ENCODE assay signal across 8 mouse cellular contexts in genomic region chr2:181287338-181287957, GRCm38 (mm10). TPM values are rescaled to one million over a fixed set of nuclear protein-coding genes. Genes with fewer than 3 reads are reported as not detected.
DNase-seq lines count a peak whose midpoint lies in the region; ATAC-seq and TF ChIP-seq lines count a peak whose summit lies in the region.

No protein-coding gene starts in this region.

- no peak for TF ChIP-seq EP300 in heart, postnatal 0 days (IDR thresholded peaks at IDR 0.05; ENCODE audit: low read depth)
- no peak for TF ChIP-seq EP300 in lung, postnatal 0 days (IDR thresholded peaks at IDR 0.05)

- peak overlapping the region; percentile 93 for H3K27ac ChIP-seq in heart, postnatal 0 days (ENCODE audit: low read depth)
- peak overlapping the region; percentile 99 for H3K27ac ChIP-seq in layer of hippocampus, adult 2 months
- H3K27ac ChIP-seq in lung, postnatal 0 days (ENCODE audit: low read length), result peak overlapping the region; percentile 94

- H3K9me3 ChIP-seq in erythroblast, embryonic 14.5 days (ENCODE audit: control insufficient read depth, low read length), result no peaks in the 10 kb centered on the region
- no peaks in the 10 kb centered on the region for H3K9me3 ChIP-seq in heart, postnatal 0 days (replicated peaks; ENCODE audit: control insufficient read depth, low read length)
- H3K9me3 ChIP-seq in lung, postnatal 0 days (ENCODE audit: low read length), result no peaks in the 10 kb centered on the region

- peak; percentile 69 to 71 for DNase-seq in CD8-positive naive resting alpha-beta T cell, adult 2 months (ENCODE audit: low read depth in 2 of 2, low spot score in 2 of 2)
- peak; percentile 77 for DNase-seq in brain, adult 2 months (ENCODE audit: low read depth, low spot score)
- DNase-seq in heart, postnatal 0 days (ENCODE audit: low spot score), result peak; percentile 73
- peak; percentile 58 to 77 for DNase-seq in layer of hippocampus, adult 2 months (ENCODE audit: low spot score in 2 of 2)
- DNase-seq in lung, postnatal 0 days (ENCODE audit: low spot score), result peak; percentile 92
- DNase-seq in ovary, postnatal 10 days (ENCODE audit: low spot score), result peak; percentile 72
- peak; percentile 87 for DNase-seq in thymus, postnatal 0 days (ENCODE audit: low spot score)

- 0% methylated on average over 20 of the region's 71 CpGs for WGBS in heart, postnatal 0 days
- 2% methylated on average over 23 of the region's 71 CpGs for WGBS in lung, postnatal 0 days

- peak overlapping the region; percentile 72 for H3K4me3 ChIP-seq in erythroblast, embryonic 14.5 days (replicated peaks)
- H3K4me3 ChIP-seq in heart, postnatal 0 days (ENCODE audit: low read depth, low read length), result peak overlapping the region; percentile 81
- H3K4me3 ChIP-seq in layer of hippocampus, adult 2 months, result peak overlapping the region; percentile 94
- peak overlapping the region; percentile 75 for H3K4me3 ChIP-seq in lung, postnatal 0 days (ENCODE audit: low read depth, low read length)

- TF ChIP-seq CTCF in heart, postnatal 0 days (IDR thresholded peaks at IDR 0.05; ENCODE audit: low read depth), result no peak
- TF ChIP-seq CTCF in layer of hippocampus, adult 2 months (conservative IDR thresholded peaks at IDR 0.05), result no peak
- TF ChIP-seq CTCF in lung, postnatal 0 days (IDR thresholded peaks at IDR 0.05), result no peak

- H3K27me3 ChIP-seq in erythroblast, embryonic 14.5 days (ENCODE audit: control insufficient read depth), result no peaks in the 10 kb centered on the region
- no peaks in the 10 kb centered on the region for H3K27me3 ChIP-seq in heart, postnatal 0 days (ENCODE audit: control insufficient read depth, insufficient read depth, low read length)
- no peaks in the 10 kb centered on the region for H3K27me3 ChIP-seq in lung, postnatal 0 days (replicated peaks; ENCODE audit: insufficient read depth, low read length)

- peaks cover 50% of the 10 kb centered on the region for H3K36me3 ChIP-seq in erythroblast, embryonic 14.5 days (ENCODE audit: control insufficient read depth)
- H3K36me3 ChIP-seq in heart, postnatal 0 days (replicated peaks; ENCODE audit: control insufficient read depth, insufficient read depth, low read length), result no peaks in the 10 kb centered on the region; the same call in 1 of the 2 replicates
- no peaks in the 10 kb centered on the region for H3K36me3 ChIP-seq in lung, postnatal 0 days (ENCODE audit: insufficient read depth, low read length)

- H3K4me1 ChIP-seq in erythroblast, embryonic 14.5 days (ENCODE audit: control insufficient read depth), result peaks cover 42% of the 10 kb centered on the region
- H3K4me1 ChIP-seq in heart, postnatal 0 days (ENCODE audit: control insufficient read depth, insufficient read depth), result peaks cover 13% of the 10 kb centered on the region
- peaks cover 11% of the 10 kb centered on the region; the same call in 1 of the 2 replicates for H3K4me1 ChIP-seq in lung, postnatal 0 days (ENCODE audit: insufficient read depth, low read depth, low read length)

- H3K9ac ChIP-seq in heart, postnatal 0 days (replicated peaks; ENCODE audit: low read depth, low read length), result peak overlapping the region; percentile 92
- peak overlapping the region; percentile 75 for H3K9ac ChIP-seq in lung, postnatal 0 days (replicated peaks; ENCODE audit: low read depth)

- peak overlapping the region; percentile 67 for H3K4me2 ChIP-seq in heart, postnatal 0 days (ENCODE audit: low read depth, low read length)
- peak overlapping the region; percentile 70 for H3K4me2 ChIP-seq in lung, postnatal 0 days (replicated peaks; ENCODE audit: low read depth, low read length)

- ATAC-seq in heart, postnatal 0 days (ENCODE audit: insufficient read depth, low read depth), result peak; percentile 89
- ATAC-seq in lung, postnatal 0 days, result peak; percentile 92

RNA-seq across cellular contexts. Expression of gene Gmeb2, which starts 0.4 kb away (rescaled TPM):
- 1.5 and 2.1 TPM in 2 replicates for polyA plus RNA-seq in erythroblast, embryonic 14.5 days (2012)
- total RNA-seq in heart, postnatal 0 days (2014; rRNA removed; ENCODE audit: low replicate concordance), result 13.4 and 13.5 TPM in 2 replicates
- 4.5 and 4.6 TPM in 2 replicates for polyA plus RNA-seq in heart, postnatal 0 days (2015; fragmentation: Nextera tagmentation; extraction: Ambion mirVana)
- 10 to 100 TPM; 18.8 to 23.5 TPM for total RNA-seq in layer of hippocampus, adult 2 months (2021)
- 7.6 and 7.8 TPM in 2 replicates for polyA plus RNA-seq in lung, postnatal 0 days (2015; fragmentation: Nextera tagmentation; extraction: Ambion mirVana)
- polyA plus RNA-seq in thymus, postnatal 0 days (2015; fragmentation: Nextera tagmentation; extraction: Ambion mirVana), result 11.8 and 14.1 TPM in 2 replicates

RNA-seq across cellular contexts. Expression of gene Stmn3, which starts 26.9 kb away (rescaled TPM):
- not detected in 2 replicates for polyA plus RNA-seq in erythroblast, embryonic 14.5 days (2012)
- 0.31 and 2.0 TPM in 2 replicates for total RNA-seq in heart, postnatal 0 days (2014; rRNA removed; ENCODE audit: low replicate concordance)
- 0.16 and 0.78 TPM in 2 replicates for polyA plus RNA-seq in heart, postnatal 0 days (2015; fragmentation: Nextera tagmentation; extraction: Ambion mirVana)
- 100 to 1,000 TPM; 527 to 593 TPM for total RNA-seq in layer of hippocampus, adult 2 months (2021)
- polyA plus RNA-seq in lung, postnatal 0 days (2015; fragmentation: Nextera tagmentation; extraction: Ambion mirVana), result 0.51 and 0.95 TPM in 2 replicates
- 0.22 and 0.27 TPM in 2 replicates for polyA plus RNA-seq in thymus, postnatal 0 days (2015; fragmentation: Nextera tagmentation; extraction: Ambion mirVana)

RNA-seq across cellular contexts. Expression of gene Rtel1, which starts 32.1 kb away (rescaled TPM):
- polyA plus RNA-seq in erythroblast, embryonic 14.5 days (2012), result 0.91 and 1.8 TPM in 2 replicates
- 27.4 and 53.1 TPM in 2 replicates for total RNA-seq in heart, postnatal 0 days (2014; rRNA removed; ENCODE audit: low replicate concordance)
- polyA plus RNA-seq in heart, postnatal 0 days (2015; fragmentation: Nextera tagmentation; extraction: Ambion mirVana), result 7.6 and 10.0 TPM in 2 replicates
- total RNA-seq in layer of hippocampus, adult 2 months (2021), result 10 to 100 TPM; 37.1 to 40.7 TPM
- 8.0 and 10.4 TPM in 2 replicates for polyA plus RNA-seq in lung, postnatal 0 days (2015; fragmentation: Nextera tagmentation; extraction: Ambion mirVana)
- polyA plus RNA-seq in thymus, postnatal 0 days (2015; fragmentation: Nextera tagmentation; extraction: Ambion mirVana), result 31.9 and 37.6 TPM in 2 replicates

RNA-seq across cellular contexts. Expression of gene Helz2, which starts 45.6 kb away (rescaled TPM):
- polyA plus RNA-seq in erythroblast, embryonic 14.5 days (2012), result 0.10 and 0.17 TPM in 2 replicates
- 19.4 and 23.5 TPM in 2 replicates for total RNA-seq in heart, postnatal 0 days (2014; rRNA removed; ENCODE audit: low replicate concordance)
- 0.74 and 0.90 TPM in 2 replicates for polyA plus RNA-seq in heart, postnatal 0 days (2015; fragmentation: Nextera tagmentation; extraction: Ambion mirVana)
- 1 to 10 TPM; 2.5 to 2.9 TPM for total RNA-seq in layer of hippocampus, adult 2 months (2021)
- 3.1 and 3.5 TPM in 2 replicates for polyA plus RNA-seq in lung, postnatal 0 days (2015; fragmentation: Nextera tagmentation; extraction: Ambion mirVana)
- 5.0 TPM in 2 replicates for polyA plus RNA-seq in thymus, postnatal 0 days (2015; fragmentation: Nextera tagmentation; extraction: Ambion mirVana)

Comparison
In these comparisons a context has a peak if more than half of its experiments do, and no peak if none do; other contexts are left out.
1. Peak in every context shown above with its lines: DNase-seq, ATAC-seq, H3K4me3 ChIP-seq and H3K27ac ChIP-seq.